Mouse (Mus musculus) MEL (cell line): ENCODE data around the gene Cfap54.

Experiments
- CHD1 ChIP-seq: IDR thresholded peaks from 2 replicates; pipeline ENCODE4 v1.6.1; 2012; ENCODE audit warnings: low read depth, mild to moderate bottlenecking, inconsistent platforms, low read length, improper control_type of control experiment
- CHD2 ChIP-seq: IDR thresholded peaks from 2 replicates; pipeline ENCODE4 v1.6.1; 2011; ENCODE audit warnings: low read length, improper control_type of control experiment
- CTCF ChIP-seq, 3 experiments: IDR thresholded peaks in 2 of 3; conservative IDR thresholded peaks in 1 of 3; 2 replicates each; pipeline ENCODE4 v1.5.1; 2011 to 2012; ENCODE audit warnings: low read length in 3 of 3, low read depth in 2 of 3, mild to moderate bottlenecking in 2 of 3, improper control_type of control experiment in 1 of 3, inconsistent platforms in 1 of 3, mixed read lengths in 1 of 3, moderate library complexity in 1 of 3; ENCODE audit not compliant: control insufficient read depth in 1 of 3, insufficient read depth in 1 of 3, poor library complexity in 1 of 3, severe bottlenecking in 1 of 3
- POLR2A ChIP-seq, 2 experiments: IDR thresholded peaks; 2 replicates each; pipeline ENCODE4 v1.6.1; 2011 to 2012; ENCODE audit warnings: low read length in 2 of 2, mild to moderate bottlenecking in 2 of 2, control low read depth in 1 of 2, improper control_type of control experiment in 1 of 2, low read depth in 1 of 2, moderate library complexity in 1 of 2; ENCODE audit not compliant: control insufficient read depth in 1 of 2, insufficient read depth in 1 of 2, poor library complexity in 1 of 2

DNA sequence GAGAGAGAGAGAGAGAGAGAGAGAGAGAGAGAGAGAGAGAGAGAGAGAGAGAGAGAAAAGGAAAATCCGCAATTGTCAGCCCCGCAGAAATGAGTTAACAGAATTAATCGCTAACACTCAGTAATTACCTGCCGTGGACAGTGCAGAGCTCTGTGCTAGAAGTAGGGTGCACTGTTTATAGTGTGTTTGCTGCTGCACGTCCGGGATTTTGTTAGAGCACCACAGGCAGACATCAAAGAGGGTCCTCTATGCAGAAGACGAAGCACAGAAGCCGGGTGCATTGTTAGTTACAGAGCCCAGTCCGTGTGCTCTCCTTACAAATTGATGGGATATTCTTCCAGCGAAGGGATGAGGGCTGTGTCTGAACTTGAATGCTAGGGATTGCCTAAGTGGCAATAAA, 289.5 kb downstream of the Cfap54 start:
- TF ChIP-seq CHD2 (no peak), CTCF (IDR thresholded peaks at IDR 0.05 in 2 of 3, conservative IDR thresholded peaks at IDR 0.05 in 1 of 3; ENCODE audit: control insufficient read depth in 1 of 3, insufficient read depth in 1 of 3, low read depth in 2 of 3, low read length in 3 of 3, poor library complexity in 1 of 3, severe bottlenecking in 1 of 3) (no peak), CHD1 (no peak), POLR2A (IDR thresholded peaks at IDR 0.05; ENCODE audit: control insufficient read depth in 1 of 2, insufficient read depth in 1 of 2, low read depth in 1 of 2, low read length in 2 of 2, poor library complexity in 1 of 2) (no peak)
